Mouse (Mus musculus) midbrain, postnatal 0 days (tissue): ENCODE results near the gene Hic2. TPM values are rescaled to one million over a fixed set of nuclear protein-coding genes. Genes with fewer than 3 reads are reported as not detected.

Experiments used
- ATAC-seq: fragments of 200-750 bp; cut with Nextera tagmentation; 2 replicates; pipeline ENCODE4 v1.8.0; 2017; ENCODE audit warnings: moderate number of reproducible peaks, mild to moderate bottlenecking, moderate TSS enrichment, moderate library complexity; ENCODE audit not compliant: low FRiP score
- DNase-seq: peaks from one replicate; pipeline ENCODE4 v3.0.0-alpha.2; 2015; ENCODE audit warnings: low spot score
- H3K27ac ChIP-seq: fragments of 300-500 bp; sonication (generic); 2 replicates; pipeline ENCODE4 v1.5.1; 2014; ENCODE audit warnings: low read depth, mild to moderate bottlenecking, low read length, mixed read lengths
- H3K27me3 ChIP-seq: fragments of 300-500 bp; sonication (generic); 2 replicates; pipeline ENCODE4 v1.6.1; 2014; ENCODE audit warnings: low read length, control low read depth, mixed read lengths; ENCODE audit not compliant: insufficient read depth
- H3K36me3 ChIP-seq: fragments of 300-500 bp; sonication (generic); 2 replicates; pipeline ENCODE4 v1.6.1; 2014; ENCODE audit warnings: low read length, control low read depth, mixed read lengths; ENCODE audit not compliant: insufficient read depth
- H3K4me1 ChIP-seq: fragments of 300-500 bp; sonication (generic); 2 replicates; pipeline ENCODE4 v1.6.1; 2014; ENCODE audit warnings: mild to moderate bottlenecking, control low read depth, antibody characterized with exemption, low read length, mixed read lengths; ENCODE audit not compliant: insufficient read depth
- H3K4me2 ChIP-seq: fragments of 300-500 bp; sonication (generic); 2 replicates; pipeline ENCODE4 v1.6.1; 2014; ENCODE audit warnings: low read depth, mild to moderate bottlenecking, low read length, mixed read lengths; ENCODE audit not compliant: poor library complexity, severe bottlenecking
- H3K4me3 ChIP-seq: fragments of 300-500 bp; sonication (generic); 2 replicates; pipeline ENCODE4 v1.5.1; 2014; ENCODE audit warnings: low read depth, mild to moderate bottlenecking, low read length, moderate library complexity
- H3K9ac ChIP-seq: fragments of 300-500 bp; sonication (generic); replicated peaks from 2 replicates; pipeline ENCODE4 v1.6.1; 2014; ENCODE audit warnings: mild to moderate bottlenecking, low read length, moderate library complexity, mixed read lengths; ENCODE audit not compliant: poor library complexity, severe bottlenecking
- H3K9me3 ChIP-seq: fragments of 300-500 bp; sonication (generic); 2 replicates; pipeline ENCODE4 v1.6.1; 2016; ENCODE audit warnings: low read length, control low read depth
- CTCF ChIP-seq: IDR thresholded peaks from 2 replicates; pipeline ENCODE4 v1.5.1; 2016; ENCODE audit warnings: antibody characterized with exemption, mild to moderate bottlenecking
- WGBS: fragments of 180-500 bp; shearing (Covaris S2); extraction: QIAGEN DNeasy Blood & Tissue Kit; methylation state at CpG from one replicate; pipeline ENCODE4 v1.1.7; 2014; 5-methylcytosine and 5-hydroxymethylcytosine counted together
- polyA plus RNA-seq: library from polyadenylated mRNA; unstranded; fragments of >200 nt; fragmentation: Nextera tagmentation; extraction: Ambion mirVana; gene quantifications from 2 replicates; pipeline ENCODE4 v1.2.1, GENCODE M21; 2015
- total RNA-seq: library from RNA; depleted of rRNA; stranded (reverse); fragments of >200 nt; gene quantifications from 2 replicates; pipeline ENCODE4 v1.2.3, GENCODE M21; 2014

Hic2 gene
- total and polyA plus RNA-seq, 2 experiments from 2014 or later = 5.4 to 13.8 TPM

DNA sequence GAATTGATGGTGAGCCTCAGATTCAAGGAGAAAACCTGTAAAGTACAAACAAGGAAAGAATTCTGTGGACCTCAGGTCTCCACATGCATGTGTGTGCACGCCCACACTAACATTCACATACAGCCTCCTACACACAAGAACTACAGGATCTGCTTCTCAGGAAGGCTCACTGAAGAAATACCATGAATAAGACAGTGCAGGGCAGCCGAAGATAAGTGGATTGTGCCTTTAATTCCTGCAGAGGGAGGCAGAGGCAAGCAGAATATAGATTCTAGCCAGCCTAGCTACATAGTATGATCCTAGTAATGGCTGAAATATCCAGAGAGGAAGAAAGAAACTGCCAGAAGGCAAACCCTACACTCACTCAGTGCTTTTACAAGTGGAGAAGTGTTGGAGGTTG is 31.4 kb upstream of the Hic2 start:
- peak; percentile 71 for TF ChIP-seq CTCF
- Histone ChIP-seq H3K4me2 (no peak overlapping the region), H3K27me3 (no peaks in the 10 kb centered on the region), H3K4me1 (peaks cover 5% of the 10 kb centered on the region; the same call in 1 of the 2 replicates), H3K9ac (no peak overlapping the region), H3K36me3 (no peaks in the 10 kb centered on the region), H3K27ac (no peak overlapping the region), H3K9me3 (no peaks in the 10 kb centered on the region), H3K4me3 (no peak overlapping the region)
- ATAC-seq = peak; percentile 70
- WGBS = 49% methylated on average over 2 of the region's 2 CpGs
- DNase-seq = peak; percentile 55

DNA sequence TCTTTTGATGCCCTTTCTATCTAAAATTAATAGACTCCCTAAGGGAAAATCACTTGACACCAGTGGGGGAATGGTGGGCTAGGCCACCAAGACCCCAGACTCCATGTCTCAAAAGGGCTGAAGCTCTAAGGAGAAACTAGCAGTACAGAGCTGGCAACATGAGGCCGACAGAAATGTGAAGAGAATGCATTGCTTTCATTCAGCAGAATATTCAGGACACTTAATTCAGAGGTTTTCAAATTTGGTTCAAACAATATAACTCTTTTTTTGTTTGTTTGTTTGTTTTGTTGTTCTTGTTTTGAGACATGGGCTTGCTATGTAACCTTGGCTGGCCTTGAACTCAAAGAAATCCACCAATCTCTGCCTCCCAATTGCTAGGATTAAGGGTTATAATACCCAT is 30.8 kb upstream of the Hic2 start, which contains the start of gene Ube2l3:
Ube2l3 (minus strand) TSS at position 101 of the 400 bp plus-strand sequence.
- Histone ChIP-seq H3K4me1 (peaks cover 5% of the 10 kb centered on the region; the same call in 1 of the 2 replicates), H3K9ac (peak within 1 kb of the TSS; percentile 99; the same call in 1 of the 2 replicates), H3K27ac (peak within 1 kb of the TSS; percentile 80), H3K36me3 (no peaks in the 10 kb centered on the region), H3K4me3 (peak within 1 kb of the TSS; percentile 99), H3K4me2 (peak within 1 kb of the TSS; percentile 81), H3K27me3 (no peaks in the 10 kb centered on the region), H3K9me3 (no peaks in the 10 kb centered on the region)
- DNase-seq (no peak), ATAC-seq (no peak)
- WGBS = 85% methylated on average over 1 of the region's 1 CpGs
- TF ChIP-seq CTCF = no peak

DNA sequence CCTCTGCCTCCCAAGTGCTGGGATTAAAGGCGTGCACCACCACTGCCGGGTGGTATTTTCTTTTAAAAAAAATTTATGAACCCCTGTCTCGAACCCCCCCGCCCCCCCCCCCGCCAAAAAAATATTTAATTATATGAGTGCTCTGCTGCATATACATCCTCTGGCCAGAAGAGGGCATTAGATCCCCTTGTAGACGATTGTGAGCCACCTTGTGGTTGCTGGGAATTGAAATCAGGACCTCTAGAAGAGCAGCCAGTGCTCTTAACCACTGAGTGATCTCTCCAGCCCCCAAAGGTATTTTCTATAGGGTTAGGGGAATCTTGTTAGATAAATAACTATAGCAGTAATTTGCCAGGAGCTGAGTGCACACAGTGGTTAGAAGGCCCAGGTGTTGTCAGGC is 28.4 kb upstream of the Hic2 start:
- H3K4me3 ChIP-seq = no peak overlapping the region
- H3K9me3 ChIP-seq = no peaks in the 10 kb centered on the region
- H3K4me2 ChIP-seq = no peak overlapping the region
- TF ChIP-seq CTCF = peak; percentile 79
- H3K4me1 ChIP-seq = peaks cover 5% of the 10 kb centered on the region; the same call in 1 of the 2 replicates
- ATAC-seq (no peak), DNase-seq (peak; percentile 46)
- H3K27ac ChIP-seq = no peak overlapping the region
- no peak overlapping the region for H3K9ac ChIP-seq
- H3K36me3 ChIP-seq = no peaks in the 10 kb centered on the region
- WGBS = 4% methylated on average over 6 of the region's 6 CpGs
- no peaks in the 10 kb centered on the region for H3K27me3 ChIP-seq

DNA sequence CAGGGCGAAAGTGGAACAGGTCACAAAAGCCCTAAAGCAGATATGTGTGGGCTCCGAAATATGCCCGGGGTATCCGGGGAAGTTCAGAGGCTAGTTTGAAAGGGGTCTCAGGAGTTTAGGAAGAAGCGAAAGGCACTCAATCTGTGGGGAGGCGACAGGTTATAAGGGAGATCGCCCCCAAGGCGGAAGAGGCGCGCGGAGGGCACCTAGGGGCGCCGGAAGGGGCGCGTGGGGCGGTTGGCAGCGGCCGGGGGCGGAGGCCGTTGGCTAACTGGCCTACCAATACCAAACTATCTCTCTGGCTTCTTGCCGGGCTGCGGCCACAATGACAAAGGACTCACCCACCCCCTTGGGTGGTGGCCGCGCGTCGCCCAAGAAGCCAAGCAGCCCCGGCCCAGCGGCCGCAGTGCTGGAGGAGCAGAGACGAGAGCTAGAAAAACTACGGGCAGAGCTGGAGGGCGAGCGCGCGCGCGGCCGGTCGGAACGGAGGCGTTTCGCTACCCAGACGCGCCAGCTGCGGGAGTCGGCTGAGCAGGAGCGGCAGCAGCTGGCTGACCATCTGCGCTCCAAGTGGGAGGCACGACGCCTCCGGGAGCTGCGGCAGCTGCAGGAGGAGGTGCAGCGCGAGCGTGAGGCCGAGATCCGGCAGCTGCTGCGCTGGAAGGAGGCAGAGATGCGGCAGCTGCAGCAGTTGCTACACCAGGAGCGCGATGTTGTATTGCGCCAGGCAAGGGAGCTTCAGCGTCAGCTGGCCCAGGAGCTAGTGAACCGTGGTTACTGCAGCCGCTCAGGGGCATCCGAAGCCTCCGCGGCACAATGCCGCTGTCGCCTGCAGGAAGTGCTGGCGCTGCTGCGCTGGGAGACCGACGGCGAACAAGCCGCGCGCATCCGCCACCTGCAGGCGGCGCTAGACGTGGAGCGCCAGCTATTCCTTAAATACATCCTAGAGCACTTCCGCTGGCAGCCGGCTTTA is 24.7 kb upstream of the Hic2 start, which contains the start of gene Rimbp3:
Rimbp3 (plus strand) TSS at position 215 of the 973 bp plus-strand sequence.
- under 1% methylated on average over 79 of the region's 85 CpGs for WGBS
- peak within 1 kb of the TSS; percentile 96 for H3K4me2 ChIP-seq
- H3K27me3 ChIP-seq = no peaks in the 10 kb centered on the region
- no peaks in the 10 kb centered on the region for H3K9me3 ChIP-seq
- no peaks in the 10 kb centered on the region for H3K36me3 ChIP-seq
- ATAC-seq = peak; percentile 80
- H3K4me3 ChIP-seq = peak within 1 kb of the TSS; percentile 69
- DNase-seq = peak; percentile 95
- H3K9ac ChIP-seq = peak within 1 kb of the TSS; percentile 74
- TF ChIP-seq CTCF = peak; percentile 88
- H3K4me1 ChIP-seq = 0 out of 2 replicates have a peak, but pooled peaks cover 4% of the 10 kb centered on the region
- peak within 1 kb of the TSS; percentile 85 for H3K27ac ChIP-seq

DNA sequence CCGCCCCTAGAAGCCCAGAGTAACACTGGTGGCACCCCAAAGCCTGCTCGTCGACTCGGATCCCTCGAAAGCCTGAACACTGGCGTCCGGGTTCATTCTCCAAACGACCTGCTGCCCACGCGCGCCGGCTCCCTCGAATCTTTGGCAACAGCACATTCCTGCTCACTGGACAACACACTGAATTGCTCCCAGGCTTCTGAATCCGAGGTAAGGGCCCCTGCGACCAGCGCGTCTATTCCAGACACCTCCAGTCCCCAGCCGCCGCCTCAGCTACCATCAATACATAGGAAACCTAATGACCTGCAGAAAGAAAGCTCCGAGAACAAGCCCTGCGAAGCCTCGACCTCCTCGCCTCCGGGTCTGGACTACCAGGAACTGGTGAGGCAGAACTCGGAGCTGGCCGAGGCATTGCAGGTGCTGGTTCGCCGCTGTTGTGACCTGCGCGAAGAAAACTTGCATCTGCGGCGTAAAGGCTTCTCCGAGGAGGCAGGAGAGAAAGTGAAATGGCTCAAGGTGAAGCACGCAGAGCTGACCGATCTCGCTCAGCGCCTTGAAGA is 23.9 kb upstream of the Hic2 start:
- Histone ChIP-seq H3K4me3 (peak overlapping the region; percentile 69), H3K9ac (peak overlapping the region; percentile 74), H3K27ac (peak overlapping the region; percentile 85), H3K27me3 (no peaks in the 10 kb centered on the region), H3K36me3 (no peaks in the 10 kb centered on the region), H3K4me1 (0 out of 2 replicates have a peak, but pooled peaks cover 4% of the 10 kb centered on the region), H3K9me3 (no peaks in the 10 kb centered on the region), H3K4me2 (peak overlapping the region; percentile 96)
- ATAC-seq (peak; percentile 12), DNase-seq (no peak)
- TF ChIP-seq CTCF = no peak
- under 1% methylated on average over 37 of the region's 37 CpGs for WGBS
